Mouse (Mus musculus) midbrain, embryonic 14.5 days (tissue): Measurements from ENCODE around the gene Bbx. TPM values are rescaled to one million over a fixed set of nuclear protein-coding genes. Genes with fewer than 3 reads are reported as not detected.

Experiments
- ATAC-seq: fragments of 200-750 bp; cut with Nextera tagmentation; 2 replicates; pipeline ENCODE4 v1.8.0; 2017; ENCODE audit warnings: moderate number of reproducible peaks, moderate library complexity; ENCODE audit not compliant: low FRiP score, low TSS enrichment
- DNase-seq: peaks from one replicate; pipeline ENCODE4 v3.0.0-alpha.2; 2015
- H3K27ac ChIP-seq: fragments of 300-500 bp; sonication (generic); replicated peaks from 2 replicates; pipeline ENCODE4 v1.5.1; 2014; ENCODE audit warnings: mild to moderate bottlenecking, low read depth, low read length, moderate library complexity
- H3K27me3 ChIP-seq: fragments of 300-500 bp; sonication (generic); 2 replicates; pipeline ENCODE4 v1.6.1; 2014; ENCODE audit warnings: low read length, control low read depth, mixed read lengths; ENCODE audit not compliant: control insufficient read depth, insufficient read depth
- H3K36me3 ChIP-seq: fragments of 300-500 bp; sonication (generic); 2 replicates; pipeline ENCODE4 v1.6.1; 2014; ENCODE audit warnings: low read length, control low read depth; ENCODE audit not compliant: control insufficient read depth, insufficient read depth
- H3K4me1 ChIP-seq: fragments of 300-500 bp; sonication (generic); 2 replicates; pipeline ENCODE4 v1.6.1; 2014; ENCODE audit warnings: mild to moderate bottlenecking, antibody characterized with exemption, low read length, control low read depth; ENCODE audit not compliant: control insufficient read depth, insufficient read depth
- H3K4me2 ChIP-seq: fragments of 300-500 bp; sonication (generic); 2 replicates; pipeline ENCODE4 v1.6.1; 2014; ENCODE audit warnings: mild to moderate bottlenecking, low read length, moderate library complexity
- H3K4me3 ChIP-seq: fragments of 300-500 bp; sonication (generic); replicated peaks from 2 replicates; pipeline ENCODE4 v1.5.1; 2014; ENCODE audit warnings: low read depth, low read length
- H3K9ac ChIP-seq: fragments of 300-500 bp; sonication (generic); replicated peaks from 2 replicates; pipeline ENCODE4 v1.6.1; 2014; ENCODE audit warnings: mild to moderate bottlenecking, low read length, moderate library complexity
- H3K9me3 ChIP-seq: fragments of 300-500 bp; sonication (generic); 2 replicates; pipeline ENCODE4 v1.6.1; 2016; ENCODE audit warnings: low read length, control low read depth, mixed read lengths; ENCODE audit not compliant: control insufficient read depth
- WGBS: fragments of 180-500 bp; shearing (Covaris S2); extraction: QIAGEN DNeasy Blood & Tissue Kit; methylation state at CpG from one replicate; pipeline ENCODE4 v1.1.7; 2014; 5-methylcytosine and 5-hydroxymethylcytosine counted together
- polyA plus RNA-seq: library from polyadenylated mRNA; unstranded; fragments of >200 nt; fragmentation: Nextera tagmentation; extraction: Ambion mirVana; gene quantifications from 2 replicates; pipeline ENCODE4 v1.2.1, GENCODE M21; 2014

Bbx gene
- polyA plus RNA-seq, 1 experiment from 2014 or later = 16.0 TPM

DNA sequence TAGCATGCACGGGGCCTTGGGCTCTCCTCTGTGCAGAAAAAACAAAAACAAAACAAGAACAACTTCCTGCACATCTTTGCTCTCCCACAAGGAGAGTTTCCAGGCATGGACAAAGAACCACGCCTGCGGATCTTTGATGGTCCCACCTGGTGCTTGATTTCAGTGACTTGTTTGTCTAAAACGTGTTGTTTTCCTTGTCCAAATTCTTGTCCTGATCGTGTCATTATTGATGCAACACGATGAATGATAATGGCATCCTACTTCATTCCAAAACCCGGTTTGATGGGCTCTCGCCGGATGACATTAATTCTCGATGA is 264.2 kb downstream of the Bbx start:
- no peak for ATAC-seq
- Histone ChIP-seq H3K27ac (no peak overlapping the region), H3K4me2 (no peak overlapping the region), H3K36me3 (no peaks in the 10 kb centered on the region), H3K9me3 (no peaks in the 10 kb centered on the region), H3K9ac (no peak overlapping the region), H3K4me1 (no peaks in the 10 kb centered on the region), H3K4me3 (no peak overlapping the region), H3K27me3 (no peaks in the 10 kb centered on the region)
- DNase-seq = no peak
- WGBS = 89% methylated on average over 10 of the region's 10 CpGs

- Histone ChIP-seq H3K9ac (no peak overlapping the region), H3K27ac (no peak overlapping the region), H3K9me3 (no peaks in the 10 kb centered on the region), H3K36me3 (no peaks in the 10 kb centered on the region), H3K4me1 (no peaks in the 10 kb centered on the region), H3K4me2 (no peak overlapping the region), H3K4me3 (no peak overlapping the region), H3K27me3 (no peaks in the 10 kb centered on the region)
- DNase-seq = no peak
- no peak for ATAC-seq
- WGBS = 77% methylated on average over 16 of the region's 16 CpGs
Measured at GRCm38 (mm10) chr16:50167231-50167982, 264.8 kb downstream of the Bbx start.

DNA sequence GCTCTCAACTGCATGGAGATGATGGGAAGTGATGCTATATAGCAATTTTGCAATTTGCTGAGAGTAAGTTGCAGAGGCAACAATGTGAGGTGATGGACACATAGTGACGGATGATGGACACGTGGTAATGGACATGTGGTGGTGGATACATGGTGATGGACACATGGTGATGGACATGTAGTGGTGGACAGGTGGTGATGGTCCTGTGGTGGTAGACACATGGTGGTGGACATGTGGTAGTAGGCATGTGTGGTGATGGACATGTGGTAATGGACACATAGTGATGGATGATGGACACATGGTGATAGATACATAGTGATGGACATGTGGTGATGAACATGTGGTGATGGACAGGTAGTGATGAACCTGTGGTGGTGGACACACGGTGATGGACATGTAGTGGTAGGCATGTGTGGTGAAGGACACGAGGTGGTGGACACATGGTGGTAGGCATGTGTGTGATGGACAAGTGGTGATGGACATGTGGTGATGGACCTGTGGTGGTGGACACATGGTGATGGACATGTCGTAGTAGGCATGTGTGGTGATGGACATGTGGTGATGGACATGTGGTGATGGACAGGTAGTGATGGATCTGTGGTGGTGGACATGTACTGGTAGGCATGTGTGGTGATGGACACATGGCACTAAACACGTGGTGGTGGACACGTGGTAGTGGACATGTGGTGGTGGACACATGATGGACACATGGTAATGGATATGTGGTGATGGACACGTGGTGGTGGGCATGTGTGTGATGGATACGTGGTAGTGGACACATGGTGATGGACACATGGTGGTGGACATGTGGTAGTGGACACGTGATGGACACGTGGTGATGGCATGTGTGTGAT is 271.5 kb downstream of the Bbx start:
- Histone ChIP-seq H3K27me3 (no peaks in the 10 kb centered on the region), H3K27ac (no peak overlapping the region), H3K4me3 (no peak overlapping the region), H3K4me1 (no peaks in the 10 kb centered on the region), H3K9me3 (no peaks in the 10 kb centered on the region), H3K36me3 (no peaks in the 10 kb centered on the region), H3K4me2 (no peak overlapping the region), H3K9ac (no peak overlapping the region)
- ATAC-seq = peak; percentile 41
- DNase-seq = no peak
- 94% methylated on average over 11 of the region's 11 CpGs for WGBS

DNA sequence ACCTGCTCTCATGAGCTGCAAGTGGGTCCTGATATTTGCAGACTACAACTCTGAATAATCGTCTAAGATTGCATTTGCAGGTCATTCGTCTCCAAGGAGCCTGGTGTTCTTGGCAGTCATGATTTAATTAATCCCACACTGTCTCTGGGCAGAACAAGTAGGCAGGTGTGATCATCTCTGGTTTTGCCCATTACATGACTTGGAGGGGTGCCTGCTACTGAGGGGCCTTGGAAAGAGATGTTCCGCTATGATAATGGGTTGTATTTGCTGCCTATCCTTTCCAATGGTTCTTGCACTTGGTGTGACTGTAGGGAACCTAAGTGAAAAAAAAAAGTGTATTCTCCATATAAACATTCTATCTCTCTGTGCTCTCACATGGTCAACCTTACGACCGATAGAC is 273.6 kb downstream of the Bbx start:
- Histone ChIP-seq H3K9ac (no peak overlapping the region), H3K4me3 (no peak overlapping the region), H3K36me3 (no peaks in the 10 kb centered on the region), H3K27me3 (no peaks in the 10 kb centered on the region), H3K27ac (no peak overlapping the region), H3K9me3 (no peaks in the 10 kb centered on the region), H3K4me2 (no peak overlapping the region), H3K4me1 (no peaks in the 10 kb centered on the region)
- DNase-seq = no peak
- 86% methylated on average over 5 of the region's 5 CpGs for WGBS
- no peak for ATAC-seq

- Histone ChIP-seq H3K9me3 (no peaks in the 10 kb centered on the region), H3K9ac (no peak overlapping the region), H3K27me3 (no peaks in the 10 kb centered on the region), H3K36me3 (no peaks in the 10 kb centered on the region), H3K4me3 (no peak overlapping the region), H3K4me1 (no peaks in the 10 kb centered on the region), H3K4me2 (no peak overlapping the region), H3K27ac (no peak overlapping the region)
- DNase-seq (no peak), ATAC-seq (no peak)
- WGBS = 89% methylated on average over 4 of the region's 4 CpGs
Measured at GRCm38 (mm10) chr16:50149606-50150005, 282.6 kb downstream of the Bbx start.

- DNase-seq = no peak
- H3K9me3 ChIP-seq = no peaks in the 10 kb centered on the region
- no peaks in the 10 kb centered on the region for H3K27me3 ChIP-seq
- no peaks in the 10 kb centered on the region for H3K4me1 ChIP-seq
- H3K4me2 ChIP-seq = no peak overlapping the region
- no peak overlapping the region for H3K9ac ChIP-seq
- no peak overlapping the region for H3K27ac ChIP-seq
- no peaks in the 10 kb centered on the region for H3K36me3 ChIP-seq
- no peak overlapping the region for H3K4me3 ChIP-seq
- WGBS = 85% methylated on average over 2 of the region's 2 CpGs
- ATAC-seq = no peak
Measured at GRCm38 (mm10) chr16:50147900-50148299, 284.3 kb downstream of the Bbx start.

Other genes with a start within 250 kb of the Bbx start
- not detected in 2 replicates for gene Ccdc54, start 158.8 kb upstream of the Bbx start, polyA plus RNA-seq